Mouse (Mus musculus): Measurements from ENCODE around the gene Emilin2.

- TF ChIP-seq POLR2A (IDR thresholded peaks at IDR 0.05; ENCODE audit: borderline replicate concordance, extremely low read depth, insufficient read depth, insufficient read length, poor library complexity, severe bottlenecking) (no peak), CTCF (IDR thresholded peaks at IDR 0.05; ENCODE audit: borderline replicate concordance, extremely low read depth, insufficient read depth, insufficient read length) (no peak)
These were observed 7.6 kb upstream of the Emilin2 start for GRCm38 (mm10) chr17:71319361-71319760.
